Mouse (Mus musculus) NIH3T3 (cell line): ENCODE measurements around the gene Khdc1c.
"Not testable (repeated sequence)": the region's sequence is repeated elsewhere in the genome, so short reads cannot be mapped to it uniquely, and the experiment has no call there.

ENCODE experiments used
- DNase-seq: peaks from one replicate; pipeline ENCODE4 v3.0.0-alpha.2; 2012; ENCODE audit warnings: low read depth

Khdc1c gene

GRCm38 (mm10) chr1:21368031-21368430, at the start of gene Khdc1c:
Gene Khdc1c (plus strand): TSS chr1:21368331.
- DNase-seq: not testable (repeated sequence)

DNA sequence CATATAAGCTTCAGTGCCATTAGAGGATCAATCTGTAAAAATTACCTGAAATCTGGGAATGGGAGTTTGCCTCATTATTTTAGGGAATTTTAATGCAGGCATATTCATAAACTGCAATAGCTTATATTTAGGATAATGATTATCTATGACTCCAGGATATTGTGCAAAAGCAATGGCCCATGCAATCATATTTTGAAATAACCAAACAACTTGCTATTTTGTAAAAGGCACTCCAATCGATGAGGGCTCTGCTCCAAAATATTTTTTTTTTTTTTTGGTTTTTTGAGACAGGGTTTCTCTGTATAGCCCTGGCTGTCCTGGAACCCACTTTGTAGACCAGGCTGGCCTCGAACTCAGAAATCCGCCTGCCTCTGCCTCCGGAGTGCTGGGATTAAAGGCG, 47.9 kb upstream of the Khdc1c start:
- not testable (repeated sequence) for DNase-seq

DNA sequence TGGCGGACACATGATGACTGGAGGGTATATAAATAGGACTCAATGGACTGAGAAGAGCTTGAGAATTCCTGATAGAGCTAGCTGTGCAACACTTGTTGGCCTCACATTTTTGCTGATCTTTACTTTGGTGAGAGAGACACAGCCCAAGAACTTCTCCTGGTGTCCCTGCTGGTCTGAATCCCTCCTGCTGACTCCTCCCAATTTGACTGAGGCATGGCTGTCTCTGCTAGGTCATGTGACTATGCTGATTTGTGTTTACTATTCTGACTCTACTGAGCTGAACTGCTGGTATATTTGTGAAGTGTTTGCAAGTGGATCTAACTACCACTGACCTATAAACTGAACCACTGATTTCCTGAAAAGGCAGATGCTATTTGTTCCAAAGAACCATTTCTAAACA, 46.5 kb upstream of the Khdc1c start:
- no peak for DNase-seq

DNA sequence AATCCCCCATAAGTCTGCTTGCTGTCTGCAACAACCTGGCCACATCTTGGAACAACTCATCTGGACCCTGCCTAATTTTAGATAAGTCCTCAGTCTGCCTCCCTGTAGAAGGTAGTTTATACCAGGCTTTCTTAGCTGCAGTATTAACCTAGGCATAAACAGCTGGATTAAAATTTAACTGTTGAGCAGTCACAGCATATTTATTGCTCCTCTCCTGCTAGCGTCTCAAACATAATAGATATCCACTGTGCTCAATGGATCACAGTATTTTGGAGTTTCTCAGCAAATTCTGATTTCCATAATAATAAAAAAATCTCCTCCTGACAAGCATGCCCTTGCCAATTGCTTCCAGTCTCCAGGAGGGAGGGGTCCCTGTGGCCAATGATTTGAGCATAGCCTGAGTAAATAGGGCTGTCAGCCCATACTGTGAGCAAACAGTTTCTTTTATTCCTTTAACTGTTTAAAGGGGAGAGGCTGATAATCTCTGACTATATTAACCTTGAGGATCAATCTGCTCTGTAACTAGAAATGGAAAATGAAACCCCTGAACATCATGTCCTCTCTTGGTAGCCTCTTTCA, 44.0 kb upstream of the Khdc1c start:
- DNase-seq: no peak

GRCm38 (mm10) chr1:21324633-21325032, 43.5 kb upstream of the Khdc1c start:
- no peak for DNase-seq

DNA sequence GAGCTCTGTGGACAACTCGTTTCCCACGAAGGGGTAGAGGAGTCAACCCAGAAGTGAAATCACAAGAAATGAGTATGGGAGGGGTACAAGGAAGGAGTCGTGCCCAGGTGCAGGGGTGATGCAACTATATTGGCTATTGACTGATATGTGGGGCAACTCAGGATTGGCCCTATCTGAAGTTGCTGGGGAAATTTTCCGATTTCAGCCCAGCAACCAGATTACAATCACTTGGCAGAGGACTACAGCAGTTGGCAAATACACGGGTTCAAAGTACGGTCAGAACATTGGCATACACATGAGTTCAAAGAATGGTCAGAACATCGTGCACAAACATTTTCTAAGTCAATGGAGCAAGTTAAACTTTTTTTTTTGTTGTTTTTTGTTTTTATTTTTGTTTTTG, 41.4 kb upstream of the Khdc1c start:
- no peak for DNase-seq

- DNase-seq: not testable (repeated sequence)
These were observed 37.0 kb upstream of the Khdc1c start for GRCm38 (mm10) chr1:21331161-21331560.

DNA sequence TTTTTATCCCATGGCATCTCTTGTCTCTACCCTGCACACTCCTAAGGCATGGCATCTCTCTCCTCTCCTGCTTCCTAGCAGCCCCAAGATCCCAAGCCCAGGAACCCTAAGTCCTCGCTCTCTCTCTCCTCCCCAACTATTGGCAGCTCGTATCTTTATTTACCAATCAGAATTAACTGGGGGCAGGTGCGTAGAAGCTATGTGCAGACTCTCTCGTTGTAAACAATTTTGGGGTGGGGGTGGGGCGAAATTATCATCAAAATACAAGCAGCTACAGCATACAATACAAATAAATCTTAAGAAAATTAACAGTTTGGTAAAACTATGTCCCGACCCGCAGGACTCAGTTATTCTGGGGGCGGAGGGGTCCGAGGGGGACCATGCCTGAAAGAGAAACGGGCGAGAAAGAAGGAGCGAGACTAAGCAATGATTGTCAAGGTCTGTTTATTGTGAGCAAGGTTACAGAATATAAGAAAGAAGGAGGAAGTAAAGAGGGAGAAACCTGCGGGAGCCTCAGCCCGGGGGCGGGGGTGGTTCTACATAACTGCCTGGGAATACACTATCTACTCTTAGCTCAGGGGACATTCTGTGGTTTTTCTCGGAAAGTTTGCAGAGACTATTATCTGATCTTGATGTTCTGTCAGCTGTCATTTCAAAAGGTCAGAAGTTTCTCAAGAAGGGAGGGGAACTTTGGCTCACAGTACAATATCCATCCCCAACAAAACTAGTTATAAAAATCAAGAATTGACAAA, 34.7 kb upstream of the Khdc1c start:
- no peak for DNase-seq

GRCm38 (mm10) chr1:21335836-21336235, 32.3 kb upstream of the Khdc1c start:
- no peak for DNase-seq

- no peak for DNase-seq
These were observed 27.4 kb upstream of the Khdc1c start for GRCm38 (mm10) chr1:21340745-21341144.

GRCm38 (mm10) chr1:21344253-21344652, 23.9 kb upstream of the Khdc1c start:
- DNase-seq: peak; percentile 60

GRCm38 (mm10) chr1:21344752-21345151, 23.4 kb upstream of the Khdc1c start:
- not testable (repeated sequence) for DNase-seq

GRCm38 (mm10) chr1:21349341-21349740, 18.8 kb upstream of the Khdc1c start, which contains the start of gene Khdc1a:
Gene Khdc1a (plus strand): TSS chr1:21349641.
- DNase-seq: no peak

DNA sequence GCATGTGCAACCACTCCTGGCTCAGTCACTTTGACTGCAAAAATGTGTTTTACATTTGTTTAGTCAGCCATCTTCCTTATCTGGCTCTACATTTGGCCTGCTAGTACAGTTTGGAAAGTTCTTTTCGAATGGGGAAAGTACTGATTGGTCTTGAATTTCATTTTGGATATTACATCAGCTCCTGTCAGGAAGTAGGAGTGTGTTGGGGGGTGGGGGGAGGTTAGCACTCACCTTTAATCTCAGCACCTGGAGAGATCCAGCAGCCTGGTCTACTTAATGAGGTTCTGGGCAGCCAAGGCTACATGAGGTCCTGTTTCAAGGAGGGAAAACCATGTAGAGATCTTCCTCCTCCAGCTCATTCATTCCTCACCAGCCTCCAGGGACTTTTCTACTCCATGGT, 15.1 kb downstream of the Khdc1c start, which contains the start of gene Khdc1b:
TSS of gene Khdc1b (plus strand) at position 301 of the 400 bp plus-strand sequence.
- DNase-seq: no peak

- no peak for DNase-seq
These were observed 23.1 kb downstream of the Khdc1c start for GRCm38 (mm10) chr1:21391138-21391671.

- no peak for DNase-seq
These were observed 34.7 kb downstream of the Khdc1c start for GRCm38 (mm10) chr1:21402804-21403203.

DNA sequence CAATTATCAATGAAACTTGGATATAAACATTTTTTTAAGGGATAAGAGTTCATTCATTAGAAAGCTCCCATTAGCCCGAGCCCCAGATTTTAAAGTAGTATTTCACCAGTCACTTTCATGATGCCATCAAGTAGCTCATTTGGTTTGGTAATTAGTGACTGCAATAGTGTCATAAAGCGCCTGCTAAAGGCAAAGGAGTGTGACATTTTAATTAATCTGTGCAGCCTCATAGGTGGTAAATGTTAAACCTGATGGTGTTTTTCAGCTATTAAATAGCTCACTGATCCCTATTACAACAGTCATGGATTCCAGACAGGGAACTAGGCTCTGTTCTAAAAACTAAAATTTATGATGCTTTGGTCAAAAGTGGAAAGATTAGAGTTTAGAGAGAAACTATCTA, 39.1 kb downstream of the Khdc1c start:
- DNase-seq: no peak

GRCm38 (mm10) chr1:21411331-21412196, 43.4 kb downstream of the Khdc1c start:
- DNase-seq: peak; percentile 71

- no peak for DNase-seq
These were observed 44.0 kb downstream of the Khdc1c start for GRCm38 (mm10) chr1:21412197-21412555.

DNA sequence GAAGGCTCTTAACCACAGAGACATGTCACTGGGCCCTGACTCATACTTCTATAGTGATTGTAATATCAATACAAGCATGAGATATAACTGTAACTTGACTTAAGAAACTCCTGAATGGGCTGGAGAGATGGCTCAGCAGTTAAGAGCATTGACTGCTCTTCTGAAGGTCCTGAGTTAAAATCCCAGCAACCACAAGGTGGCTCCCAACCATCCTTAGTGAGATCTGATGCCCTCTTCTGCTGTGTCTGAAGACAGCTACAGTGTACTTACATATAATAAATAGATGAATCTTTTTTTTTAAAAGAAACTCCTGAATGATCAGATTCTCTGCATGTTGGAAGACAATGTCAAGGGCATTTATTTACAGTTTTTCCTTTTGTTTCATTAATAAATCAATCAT, 51.2 kb downstream of the Khdc1c start:
- DNase-seq: no peak
